Mouse (Mus musculus) adrenal gland, postnatal 10 days (tissue): ENCODE results near the gene Nkain2. TPM values are rescaled to one million over a fixed set of nuclear protein-coding genes. Genes with fewer than 3 reads are reported as not detected.

Experiments used
- total RNA-seq, 2 experiments: library from RNA; stranded (reverse); gene quantifications; 2 replicates each; pipeline ENCODE4 v1.2.3; 2021

The Nkain2 gene
- total RNA-seq, 2 experiments from 2014 or later: 0.42 to 0.87 TPM

Other genes starting within 250 kb of the Nkain2 start
- gene Trdn, start 190.1 kb upstream of the Nkain2 start, total RNA-seq: 10 to 100 TPM; 21.1 to 62.6 TPM